Mouse (Mus musculus) testis, adult 2 months (tissue): ENCODE results near the gene Ulk4. TPM values are rescaled to one million over a fixed set of nuclear protein-coding genes. Genes with fewer than 3 reads are reported as not detected.

Experiments used
- H3K27ac ChIP-seq: fragments of 200-500 bp; 2 replicates; pipeline ENCODE4 v1.5.1; 2012; ENCODE audit warnings: low read depth, low read length; ENCODE audit not compliant: control insufficient read depth, insufficient read depth
- H3K27me3 ChIP-seq: fragments of 200-500 bp; 2 replicates; pipeline ENCODE4 v1.6.1; 2012; ENCODE audit warnings: mild to moderate bottlenecking, low read length, moderate library complexity; ENCODE audit not compliant: control insufficient read depth, insufficient read depth
- H3K36me3 ChIP-seq: fragments of 200-500 bp; 2 replicates; pipeline ENCODE4 v1.6.1; 2012; ENCODE audit warnings: mild to moderate bottlenecking, low read length; ENCODE audit not compliant: control insufficient read depth, insufficient read depth
- H3K4me1 ChIP-seq: fragments of 200-500 bp; 2 replicates; pipeline ENCODE4 v1.6.1; 2012; ENCODE audit warnings: low read length; ENCODE audit not compliant: control insufficient read depth, insufficient read depth
- H3K4me3 ChIP-seq: fragments of 200-500 bp; 2 replicates; pipeline ENCODE4 v1.5.1; 2012; ENCODE audit warnings: low read depth, mild to moderate bottlenecking, low read length, moderate library complexity, mixed read lengths; ENCODE audit not compliant: control insufficient read depth
- CTCF ChIP-seq: fragments of 200-500 bp; IDR thresholded peaks from 2 replicates; pipeline ENCODE4 v1.5.1; 2012; ENCODE audit warnings: low read depth, mild to moderate bottlenecking, inconsistent platforms, low read length, moderate library complexity; ENCODE audit not compliant: control insufficient read depth, insufficient read depth, insufficient replicate concordance
- POLR2A ChIP-seq: fragments of 200-500 bp; IDR thresholded peaks from 2 replicates; pipeline ENCODE4 v1.6.1; 2012; ENCODE audit warnings: low read depth, mild to moderate bottlenecking, inconsistent platforms, low read length, moderate library complexity; ENCODE audit not compliant: control insufficient read depth
- polyA plus RNA-seq: library from polyadenylated mRNA; depleted of rRNA; stranded (reverse); fragments of >200 nt; gene quantifications from 2 replicates; pipeline ENCODE4 v1.2.3, GENCODE M21; 2012

Gene Ulk4
- polyA plus RNA-seq, 1 experiment = 291 TPM

GRCm38 (mm10) chr9:121099453-121099852, 177.5 kb downstream of the Ulk4 start:
- H3K4me1 ChIP-seq = no peaks in the 10 kb centered on the region
- no peaks in the 10 kb centered on the region for H3K27me3 ChIP-seq
- H3K36me3 ChIP-seq = no peaks in the 10 kb centered on the region
- TF ChIP-seq CTCF (no peak), POLR2A (no peak)
- no peak overlapping the region for H3K4me3 ChIP-seq
- no peak overlapping the region for H3K27ac ChIP-seq

GRCm38 (mm10) chr9:121093760-121094159, 183.2 kb downstream of the Ulk4 start:
- TF ChIP-seq POLR2A = no peak
- TF ChIP-seq CTCF = no peak
- no peaks in the 10 kb centered on the region for H3K36me3 ChIP-seq
- H3K4me1 ChIP-seq = no peaks in the 10 kb centered on the region
- no peak overlapping the region for H3K4me3 ChIP-seq
- H3K27ac ChIP-seq = no peak overlapping the region
- H3K27me3 ChIP-seq = no peaks in the 10 kb centered on the region

- H3K4me3 ChIP-seq = no peak overlapping the region
- no peaks in the 10 kb centered on the region for H3K27me3 ChIP-seq
- H3K36me3 ChIP-seq = no peaks in the 10 kb centered on the region
- no peaks in the 10 kb centered on the region for H3K4me1 ChIP-seq
- no peak for TF ChIP-seq CTCF
- no peak for TF ChIP-seq POLR2A
- H3K27ac ChIP-seq = no peak overlapping the region
Measured at GRCm38 (mm10) chr9:121092568-121092967, 184.4 kb downstream of the Ulk4 start.

GRCm38 (mm10) chr9:121091016-121091735, 185.8 kb downstream of the Ulk4 start:
- H3K4me1 ChIP-seq = no peaks in the 10 kb centered on the region
- no peaks in the 10 kb centered on the region for H3K27me3 ChIP-seq
- H3K27ac ChIP-seq = no peak overlapping the region
- no peak overlapping the region for H3K4me3 ChIP-seq
- H3K36me3 ChIP-seq = no peaks in the 10 kb centered on the region
- TF ChIP-seq CTCF (no peak), POLR2A (no peak)

GRCm38 (mm10) chr9:121087661-121088060, 189.3 kb downstream of the Ulk4 start:
- no peak for TF ChIP-seq POLR2A
- no peak for TF ChIP-seq CTCF
- Histone ChIP-seq H3K4me1 (no peaks in the 10 kb centered on the region), H3K27me3 (no peaks in the 10 kb centered on the region), H3K27ac (no peak overlapping the region), H3K4me3 (no peak overlapping the region), H3K36me3 (no peaks in the 10 kb centered on the region)

- H3K27me3 ChIP-seq = no peaks in the 10 kb centered on the region
- TF ChIP-seq CTCF (no peak), POLR2A (no peak)
- H3K36me3 ChIP-seq = no peaks in the 10 kb centered on the region
- H3K27ac ChIP-seq = no peak overlapping the region
- no peaks in the 10 kb centered on the region for H3K4me1 ChIP-seq
- H3K4me3 ChIP-seq = no peak overlapping the region
Measured at GRCm38 (mm10) chr9:121084191-121084590, 192.8 kb downstream of the Ulk4 start.

- Histone ChIP-seq H3K36me3 (no peaks in the 10 kb centered on the region), H3K27ac (no peak overlapping the region)
- TF ChIP-seq POLR2A = no peak
Measured at GRCm38 (mm10) chr9:121080834-121081233, 196.2 kb downstream of the Ulk4 start.

GRCm38 (mm10) chr9:121080413-121080812, 196.6 kb downstream of the Ulk4 start:
- H3K27me3 ChIP-seq = no peaks in the 10 kb centered on the region
- no peaks in the 10 kb centered on the region for H3K36me3 ChIP-seq
- no peak overlapping the region for H3K27ac ChIP-seq
- peaks cover 8% of the 10 kb centered on the region for H3K4me1 ChIP-seq
- TF ChIP-seq CTCF (no peak), POLR2A (no peak)
- H3K4me3 ChIP-seq = no peak overlapping the region

More at GRCm38 (mm10) chr9:121080834-121081233, 196.2 kb downstream of the Ulk4 start:
- Histone ChIP-seq H3K27me3 (no peaks in the 10 kb centered on the region), H3K4me3 (no peak overlapping the region), H3K4me1 (peaks cover 8% of the 10 kb centered on the region)
